Comparison of ENCODE assay signal across 8 mouse cellular contexts in genomic region chr14:46831295-46831694, GRCm38 (mm10). TPM values are rescaled to one million over a fixed set of nuclear protein-coding genes. Genes with fewer than 3 reads are reported as not detected.
DNase-seq lines count a peak whose midpoint lies in the region; ATAC-seq and TF ChIP-seq lines count a peak whose summit lies in the region.

No protein-coding gene starts in this region.

- TF ChIP-seq POLR2A in cortical plate, adult 2 months (IDR thresholded peaks at IDR 0.05; ENCODE audit: extremely low read depth, insufficient read depth, low read length), result no peak

- peak overlapping the region; percentile 78 for H3K9ac ChIP-seq in kidney, embryonic 16.5 days (replicated peaks; ENCODE audit: low read length)

- DNase-seq in kidney, postnatal 10 days, result no peak
- DNase-seq in spleen, adult 12 weeks (ENCODE audit: low spot score), result no peak
- no peak for DNase-seq in urinary bladder, postnatal 25 days (ENCODE audit: low spot score)
- no peak for DNase-seq in adrenal gland, postnatal 14 days

- H3K4me1 ChIP-seq in kidney, embryonic 16.5 days (ENCODE audit: insufficient read depth, low read length), result peaks cover 11% of the 10 kb centered on the region
- peaks cover 1% of the 10 kb centered on the region; the same call in 1 of the 2 replicates for H3K4me1 ChIP-seq in cortical plate, adult 2 months (ENCODE audit: control insufficient read depth, insufficient read depth, low read length)

- H3K9me3 ChIP-seq in kidney, embryonic 16.5 days (ENCODE audit: low read length), result no peaks in the 10 kb centered on the region

- no peak for TF ChIP-seq CTCF in cortical plate, adult 2 months (IDR thresholded peaks at IDR 0.05; ENCODE audit: extremely low read depth, insufficient read depth, low read length)

- WGBS in kidney, embryonic 16.5 days, result 3% methylated on average over 4 of the region's 4 CpGs

- H3K36me3 ChIP-seq in kidney, embryonic 16.5 days (ENCODE audit: insufficient read depth, low read length), result no peaks in the 10 kb centered on the region

- H3K27me3 ChIP-seq in kidney, embryonic 16.5 days (ENCODE audit: insufficient read depth, low read length), result no peaks in the 10 kb centered on the region

- ATAC-seq in kidney, embryonic 16.5 days (ENCODE audit: low FRiP score, low TSS enrichment), result no peak
- ATAC-seq in hematopoietic stem cell, adult 5-6 weeks (replicated peaks in 1 of 2; ENCODE audit: insufficient read depth in 1 of 2, low FRiP score in 2 of 2, low TSS enrichment in 1 of 2, low read depth in 1 of 2, poor library complexity in 2 of 2, severe bottlenecking in 2 of 2), result peak; percentile 12 to 19; a peak in 1 of 4 replicates
- ATAC-seq in megakaryocyte, adult 5-6 weeks (ENCODE audit: poor library complexity, severe bottlenecking), result peak; percentile 25; the same call in 1 of the 2 replicates

- H3K4me2 ChIP-seq in kidney, embryonic 16.5 days (replicated peaks; ENCODE audit: low read depth, low read length), result peak overlapping the region; percentile 64

- peak overlapping the region; percentile 46 for H3K27ac ChIP-seq in kidney, embryonic 16.5 days (ENCODE audit: low read length)
- H3K27ac ChIP-seq in cortical plate, adult 2 months (ENCODE audit: insufficient read depth, low read length), result no peak overlapping the region

- H3K4me3 ChIP-seq in kidney, embryonic 16.5 days (ENCODE audit: low read length), result peak overlapping the region; percentile 65
- peak overlapping the region; percentile 81; the same call in 1 of the 2 replicates for H3K4me3 ChIP-seq in cortical plate, adult 2 months (ENCODE audit: insufficient read depth, low read length)

RNA-seq across cellular contexts. Expression of gene Cgrrf1, which starts 0.6 kb away (rescaled TPM):
- polyA plus RNA-seq in kidney, embryonic 16.5 days (2015; fragmentation: Nextera tagmentation; extraction: Ambion mirVana), result 27.4 and 32.0 TPM in 2 replicates
- polyA plus RNA-seq in cortical plate, adult 2 months (2012; rRNA removed), result 42.1 and 44.6 TPM in 2 replicates
- total RNA-seq in hematopoietic stem cell, adult 5-6 weeks (2017), result 15.0 and 17.0 TPM in 2 replicates
- 27.7 and 30.3 TPM in 2 replicates for total RNA-seq in megakaryocyte, adult 5-6 weeks (2015)
- total RNA-seq in megakaryocyte, adult 5-6 weeks (2017), result 25.7 and 29.7 TPM in 2 replicates
- total RNA-seq in adrenal gland, postnatal 14 days (2021), result 40.7 and 45.7 TPM in 2 replicates

RNA-seq across cellular contexts. Expression of gene Gmfb, which starts 9.3 kb away (rescaled TPM):
- polyA plus RNA-seq in kidney, embryonic 16.5 days (2015; fragmentation: Nextera tagmentation; extraction: Ambion mirVana), result 76.1 and 79.4 TPM in 2 replicates
- 82.0 and 83.9 TPM in 2 replicates for polyA plus RNA-seq in cortical plate, adult 2 months (2012; rRNA removed)
- 91.8 and 104 TPM in 2 replicates for total RNA-seq in hematopoietic stem cell, adult 5-6 weeks (2017)
- 76.1 and 87.3 TPM in 2 replicates for total RNA-seq in megakaryocyte, adult 5-6 weeks (2015)
- 88.7 and 89.0 TPM in 2 replicates for total RNA-seq in megakaryocyte, adult 5-6 weeks (2017)
- 80.9 and 91.3 TPM in 2 replicates for total RNA-seq in adrenal gland, postnatal 14 days (2021)

RNA-seq across cellular contexts. Expression of gene Cnih1, which starts 43.1 kb away (rescaled TPM):
- 178 and 184 TPM in 2 replicates for polyA plus RNA-seq in kidney, embryonic 16.5 days (2015; fragmentation: Nextera tagmentation; extraction: Ambion mirVana)
- 106 and 114 TPM in 2 replicates for polyA plus RNA-seq in cortical plate, adult 2 months (2012; rRNA removed)
- total RNA-seq in hematopoietic stem cell, adult 5-6 weeks (2017), result 42.3 and 55.0 TPM in 2 replicates
- total RNA-seq in megakaryocyte, adult 5-6 weeks (2015), result 100 and 109 TPM in 2 replicates
- 55.4 and 60.2 TPM in 2 replicates for total RNA-seq in megakaryocyte, adult 5-6 weeks (2017)
- total RNA-seq in adrenal gland, postnatal 14 days (2021), result 88.3 and 95.3 TPM in 2 replicates

RNA-seq across cellular contexts. Expression of gene Samd4, which starts 51.4 kb away (rescaled TPM):
- polyA plus RNA-seq in kidney, embryonic 16.5 days (2015; fragmentation: Nextera tagmentation; extraction: Ambion mirVana), result 4.6 and 5.4 TPM in 2 replicates
- polyA plus RNA-seq in cortical plate, adult 2 months (2012; rRNA removed), result 13.0 and 14.0 TPM in 2 replicates
- total RNA-seq in hematopoietic stem cell, adult 5-6 weeks (2017), result 0.06 and 2.3 TPM in 2 replicates
- total RNA-seq in megakaryocyte, adult 5-6 weeks (2015), result 0.23 TPM in 1 of 2 replicates, not detected in the other
- total RNA-seq in megakaryocyte, adult 5-6 weeks (2017), result 0.08 TPM in 1 of 2 replicates, not detected in the other
- 17.9 and 19.7 TPM in 2 replicates for total RNA-seq in adrenal gland, postnatal 14 days (2021)
